Mouse (Mus musculus) liver, embryonic 14.5 days (tissue): ENCODE data around the gene Lipe. TPM values are rescaled to one million over a fixed set of nuclear protein-coding genes. Genes with fewer than 3 reads are reported as not detected.
A peak's percentile ranks its signal among the peaks of the same experiment; 100 is the strongest.

Experiments
- ATAC-seq: fragments of 200-750 bp; cut with Nextera tagmentation; 2 replicates; pipeline ENCODE4 v1.8.0; 2017; ENCODE audit warnings: moderate number of reproducible peaks, mild to moderate bottlenecking, moderate library complexity; ENCODE audit not compliant: insufficient read depth
- DNase-seq, 3 experiments: peaks; one replicate each; pipeline ENCODE4 v3.0.0-alpha.2; 2012 to 2013; ENCODE audit warnings: low read depth in 3 of 3, low spot score in 3 of 3
- H3K27ac ChIP-seq: fragments of 300-500 bp; sonication (generic); 2 replicates; pipeline ENCODE4 v1.5.1; 2014; ENCODE audit warnings: moderate library complexity, mild to moderate bottlenecking, control low read depth, inconsistent platforms
- H3K27me3 ChIP-seq: fragments of 300-500 bp; sonication (generic); 2 replicates; pipeline ENCODE4 v1.6.1; 2014; ENCODE audit warnings: mild to moderate bottlenecking, low read length, moderate library complexity; ENCODE audit not compliant: control insufficient read depth, insufficient read depth
- H3K36me3 ChIP-seq: fragments of 300-500 bp; sonication (generic); replicated peaks from 2 replicates; pipeline ENCODE4 v1.6.1; 2014; ENCODE audit warnings: low read depth; ENCODE audit not compliant: control insufficient read depth, insufficient read depth
- H3K4me1 ChIP-seq, 2 experiments: fragments of 200-500 bp in 1 of 2; fragments of 300-500 bp in 1 of 2; sonication (generic) in 1 of 2; replicated peaks; 2 replicates each; pipeline ENCODE4 v1.6.1; 2012 to 2014; ENCODE audit warnings: antibody characterized with exemption in 1 of 2, inconsistent platforms in 1 of 2, low read length in 1 of 2; ENCODE audit not compliant: control insufficient read depth in 2 of 2, insufficient read depth in 2 of 2
- H3K4me2 ChIP-seq: fragments of 300-500 bp; sonication (generic); 2 replicates; pipeline ENCODE4 v1.6.1; 2014; ENCODE audit warnings: low read depth, mild to moderate bottlenecking, control low read depth, moderate library complexity
- H3K4me3 ChIP-seq, 2 experiments: fragments of 200-500 bp in 1 of 2; fragments of 300-500 bp in 1 of 2; sonication (generic) in 1 of 2; 2 replicates each; pipeline ENCODE4 v1.5.1; 2012 to 2014; ENCODE audit warnings: low read depth in 2 of 2, low read length in 2 of 2, mild to moderate bottlenecking in 2 of 2, control low read depth in 1 of 2, inconsistent platforms in 1 of 2, moderate library complexity in 1 of 2; ENCODE audit not compliant: insufficient read depth in 1 of 2
- H3K9ac ChIP-seq: fragments of 300-500 bp; sonication (generic); replicated peaks from 2 replicates; pipeline ENCODE4 v1.6.1; 2014; ENCODE audit warnings: mild to moderate bottlenecking, control low read depth, moderate library complexity
- H3K9me3 ChIP-seq: fragments of 300-500 bp; sonication (generic); 2 replicates; pipeline ENCODE4 v1.6.1; 2016; ENCODE audit warnings: low read length, mixed read lengths; ENCODE audit not compliant: control insufficient read depth
- CTCF ChIP-seq: IDR thresholded peaks from 2 replicates; pipeline ENCODE4 v1.5.1; 2016; ENCODE audit warnings: antibody characterized with exemption, low read depth, control low read depth
- EP300 ChIP-seq: IDR thresholded peaks from 2 replicates; pipeline ENCODE4 v1.6.1; 2016; ENCODE audit warnings: antibody characterized with exemption, low read depth
- WGBS: fragments of 180-500 bp; shearing (Covaris S2); extraction: QIAGEN DNeasy Blood & Tissue Kit; methylation state at CpG from one replicate; pipeline ENCODE4 v1.1.7; 2014; ENCODE audit not compliant: insufficient replicate concordance; 5-methylcytosine and 5-hydroxymethylcytosine counted together
- polyA plus RNA-seq, 2 experiments: library from polyadenylated mRNA; depleted of rRNA in 1 of 2; stranded (reverse) in 1 of 2; unstranded in 1 of 2; fragments of >200 nt; fragmentation: Nextera tagmentation in 1 of 2; extraction: Ambion mirVana in 1 of 2; gene quantifications; 2 replicates each; pipeline versions ENCODE4 v1.2.1 to v1.2.3; 2012 to 2014

Gene Lipe
- polyA plus RNA-seq, 2 experiments, result 0.72 to 2.3 TPM

- Histone ChIP-seq H3K27ac (no peak overlapping the region), H3K9me3 (no peaks in the 10 kb centered on the region), H3K27me3 (no peaks in the 10 kb centered on the region), H3K9ac (no peak overlapping the region), H3K4me1 (no peaks in the 10 kb centered on the region), H3K4me3 (no peak overlapping the region), H3K36me3 (no peaks in the 10 kb centered on the region), H3K4me2 (no peak overlapping the region)
- DNase-seq (peak; percentile 47 to 52 (median 47)), ATAC-seq (no peak)
- 31% methylated on average over 4 of the region's 4 CpGs for WGBS
- TF ChIP-seq CTCF (peak; percentile 82), EP300 (no peak)
Measured at GRCm38 (mm10) chr7:25424429-25424828, 25.9 kb upstream of the Lipe start.

GRCm38 (mm10) chr7:25422286-25422841 lies 23.9 kb upstream of the Lipe start:
- WGBS, result 64% methylated on average over 16 of the region's 16 CpGs
- no peak overlapping the region for H3K4me3 ChIP-seq
- no peaks in the 10 kb centered on the region for H3K27me3 ChIP-seq
- no peak overlapping the region for H3K27ac ChIP-seq
- H3K36me3 ChIP-seq, result no peaks in the 10 kb centered on the region
- H3K4me1 ChIP-seq, result no peaks in the 10 kb centered on the region
- H3K9me3 ChIP-seq, result no peaks in the 10 kb centered on the region
- TF ChIP-seq CTCF (no peak), EP300 (no peak)
- no peak overlapping the region for H3K4me2 ChIP-seq
- ATAC-seq (no peak), DNase-seq (no peak)
- no peak overlapping the region for H3K9ac ChIP-seq

- ATAC-seq, result no peak
- H3K9me3 ChIP-seq, result no peaks in the 10 kb centered on the region
- TF ChIP-seq CTCF (no peak), EP300 (no peak)
- WGBS, result 60% methylated on average over 4 of the region's 4 CpGs
- no peak overlapping the region for H3K9ac ChIP-seq
- no peaks in the 10 kb centered on the region for H3K4me1 ChIP-seq
- no peaks in the 10 kb centered on the region for H3K36me3 ChIP-seq
- H3K27me3 ChIP-seq, result no peaks in the 10 kb centered on the region
- no peak overlapping the region for H3K4me2 ChIP-seq
- no peak overlapping the region for H3K4me3 ChIP-seq
- no peak overlapping the region for H3K27ac ChIP-seq
- DNase-seq, result no peak
Measured at GRCm38 (mm10) chr7:25419943-25420342, 21.4 kb upstream of the Lipe start.

DNA sequence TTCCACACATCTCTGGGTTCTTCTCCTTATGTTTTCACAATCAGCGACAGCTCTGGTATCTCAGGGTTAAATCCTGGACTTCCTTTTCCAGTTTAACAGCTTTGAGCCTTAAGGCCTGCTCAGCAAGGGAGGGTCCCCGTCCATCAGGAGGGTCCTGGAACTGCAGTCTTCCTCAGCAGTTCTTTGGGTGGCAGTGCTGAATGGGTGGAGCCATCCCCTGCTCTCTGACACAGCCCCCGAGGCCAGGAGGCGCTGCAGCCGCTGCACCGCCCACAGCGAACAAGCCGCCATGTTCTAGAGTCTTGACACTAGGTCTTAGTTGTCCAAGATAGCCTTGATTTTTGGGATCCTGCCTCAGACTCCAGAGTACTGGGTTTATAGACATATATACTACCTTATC lies 21.0 kb upstream of the Lipe start:
- H3K4me1 ChIP-seq, result no peaks in the 10 kb centered on the region
- 68% methylated on average over 8 of the region's 8 CpGs for WGBS
- H3K9ac ChIP-seq, result no peak overlapping the region
- no peaks in the 10 kb centered on the region for H3K27me3 ChIP-seq
- no peak overlapping the region for H3K4me2 ChIP-seq
- ATAC-seq (no peak), DNase-seq (no peak)
- no peaks in the 10 kb centered on the region for H3K9me3 ChIP-seq
- H3K27ac ChIP-seq, result no peak overlapping the region
- no peak for TF ChIP-seq CTCF
- no peak for TF ChIP-seq EP300
- H3K36me3 ChIP-seq, result no peaks in the 10 kb centered on the region
- H3K4me3 ChIP-seq, result no peak overlapping the region

GRCm38 (mm10) chr7:25417597-25417996 lies 19.1 kb upstream of the Lipe start:
- 43% methylated on average over 1 of the region's 1 CpGs for WGBS

More at GRCm38 (mm10) chr7:25417597-25417996, 19.1 kb upstream of the Lipe start:
- no peak overlapping the region for H3K27ac ChIP-seq
- H3K36me3 ChIP-seq, result no peaks in the 10 kb centered on the region
- TF ChIP-seq EP300, result no peak
- TF ChIP-seq CTCF, result peak; percentile 58
- no peaks in the 10 kb centered on the region for H3K4me1 ChIP-seq
- no peaks in the 10 kb centered on the region for H3K27me3 ChIP-seq
- H3K9ac ChIP-seq, result no peak overlapping the region
- no peak overlapping the region for H3K4me3 ChIP-seq
- no peak for ATAC-seq
- H3K9me3 ChIP-seq, result no peaks in the 10 kb centered on the region
- no peak overlapping the region for H3K4me2 ChIP-seq
- DNase-seq, result no peak
